Mouse (Mus musculus) MEL (cell line): ENCODE results near the gene Pank4. TPM values are rescaled to one million over a fixed set of nuclear protein-coding genes. Genes with fewer than 3 reads are reported as not detected.

ENCODE experiments used
- DNase-seq: peaks from one replicate; pipeline ENCODE4 v3.0.0; 2011; ENCODE audit warnings: low read depth, low spot score
- H3K27ac ChIP-seq: 2 replicates; pipeline ENCODE4 v1.5.1; 2012; ENCODE audit warnings: low read depth, mild to moderate bottlenecking, control low read depth, low read length, moderate library complexity; ENCODE audit not compliant: control insufficient read depth
- H3K27me3 ChIP-seq, 2 experiments: fragments of 150-350 bp in 1 of 2; sonication (generic) in 1 of 2; 2 replicates each; pipeline ENCODE4 v1.6.1; 2012; ENCODE audit warnings: low read length in 2 of 2, mild to moderate bottlenecking in 2 of 2, improper control_type of control experiment in 1 of 2, moderate library complexity in 1 of 2; ENCODE audit not compliant: insufficient read depth in 2 of 2, control insufficient read depth in 1 of 2
- H3K36me3 ChIP-seq, 2 experiments: 2 replicates each; pipeline ENCODE4 v1.6.1; 2012 to 2014; ENCODE audit warnings: low read length in 2 of 2, improper control_type of control experiment in 1 of 2, inconsistent platforms in 1 of 2, mild to moderate bottlenecking in 1 of 2; ENCODE audit not compliant: insufficient read depth in 2 of 2, control insufficient read depth in 1 of 2
- H3K4me1 ChIP-seq, 2 experiments: fragments of 150-350 bp in 1 of 2; sonication (generic) in 1 of 2; 2 replicates each; pipeline ENCODE4 v1.6.1; 2012; ENCODE audit warnings: low read length in 2 of 2, improper control_type of control experiment in 1 of 2, mild to moderate bottlenecking in 1 of 2; ENCODE audit not compliant: insufficient read depth in 2 of 2, control insufficient read depth in 1 of 2
- H3K4me3 ChIP-seq, 2 experiments: fragments of 150-350 bp in 1 of 2; sonication (generic) in 1 of 2; 2 replicates each; pipeline ENCODE4 v1.5.1; 2012; ENCODE audit warnings: low read depth in 2 of 2, low read length in 2 of 2, mild to moderate bottlenecking in 2 of 2, moderate library complexity in 2 of 2, control low read depth in 1 of 2, improper control_type of control experiment in 1 of 2; ENCODE audit not compliant: control insufficient read depth in 1 of 2, insufficient read depth in 1 of 2
- H3K79me2 ChIP-seq: 2 replicates; pipeline ENCODE4 v1.6.1; 2012; ENCODE audit warnings: mild to moderate bottlenecking, low read length, moderate library complexity; ENCODE audit not compliant: control insufficient read depth, poor library complexity, insufficient read depth
- H3K9ac ChIP-seq: 2 replicates; pipeline ENCODE4 v1.6.1; 2012; ENCODE audit warnings: low read depth, mild to moderate bottlenecking, control low read depth, low read length, moderate library complexity; ENCODE audit not compliant: control insufficient read depth, poor library complexity, severe bottlenecking
- H3K9me3 ChIP-seq: fragments of 150-350 bp; sonication (generic); replicated peaks from 2 replicates; pipeline ENCODE4 v1.6.1; 2012; ENCODE audit warnings: mild to moderate bottlenecking, low read length, improper control_type of control experiment, moderate library complexity; ENCODE audit not compliant: insufficient read depth
- BHLHE40 ChIP-seq: IDR thresholded peaks from 2 replicates; pipeline ENCODE4 v1.6.1; 2012; ENCODE audit warnings: low read depth, mild to moderate bottlenecking, inconsistent platforms, low read length, improper control_type of control experiment, borderline replicate concordance
- CHD1 ChIP-seq: IDR thresholded peaks from 2 replicates; pipeline ENCODE4 v1.6.1; 2012; ENCODE audit warnings: low read depth, mild to moderate bottlenecking, inconsistent platforms, low read length, improper control_type of control experiment
- EP300 ChIP-seq, 2 experiments: IDR thresholded peaks; 2 replicates each; pipeline ENCODE4 v1.6.1; 2011; ENCODE audit warnings: improper control_type of control experiment in 2 of 2, low read length in 2 of 2, low read depth in 1 of 2, mild to moderate bottlenecking in 1 of 2
- GABPA ChIP-seq: IDR thresholded peaks from 2 replicates; pipeline ENCODE4 v1.6.1; 2012; ENCODE audit warnings: low read depth, mild to moderate bottlenecking, inconsistent platforms, low read length, improper control_type of control experiment, moderate library complexity
- GATA1 ChIP-seq: IDR thresholded peaks from 2 replicates; pipeline ENCODE4 v1.6.1; 2011; ENCODE audit warnings: low read depth, low read length, improper control_type of control experiment
- JUND ChIP-seq: IDR thresholded peaks from 2 replicates; pipeline ENCODE4 v1.6.1; 2011; ENCODE audit warnings: low read depth, mild to moderate bottlenecking, improper control_type of control experiment, low read length
- KAT2A ChIP-seq: conservative IDR thresholded peaks from 2 replicates; pipeline ENCODE4 v1.6.1; 2012; ENCODE audit warnings: low read depth, low read length, improper control_type of control experiment, inconsistent platforms
- MAFK ChIP-seq: IDR thresholded peaks from 2 replicates; pipeline ENCODE4 v1.6.1; 2011; ENCODE audit warnings: low read depth, mild to moderate bottlenecking, low read length, improper control_type of control experiment, borderline replicate concordance
- MAX ChIP-seq: IDR thresholded peaks from 2 replicates; pipeline ENCODE4 v1.6.1; 2011; ENCODE audit warnings: low read length, improper control_type of control experiment
- MAZ ChIP-seq: IDR thresholded peaks from 2 replicates; pipeline ENCODE4 v1.6.1; 2012; ENCODE audit warnings: low read depth, mild to moderate bottlenecking, inconsistent platforms, low read length, improper control_type of control experiment
- MXI1 ChIP-seq: IDR thresholded peaks from 2 replicates; pipeline ENCODE4 v1.6.1; 2011; ENCODE audit warnings: mild to moderate bottlenecking, low read depth, low read length, improper control_type of control experiment
- MYC ChIP-seq: IDR thresholded peaks from 2 replicates; pipeline ENCODE4 v1.6.1; 2011; ENCODE audit warnings: low read depth, mild to moderate bottlenecking, low read length, improper control_type of control experiment, moderate library complexity
- NRF1 ChIP-seq: IDR thresholded peaks from 2 replicates; pipeline ENCODE4 v1.6.1; 2014; ENCODE audit warnings: low read depth, mild to moderate bottlenecking, inconsistent platforms, low read length, improper control_type of control experiment, moderate library complexity; ENCODE audit not compliant: poor library complexity, insufficient read depth, severe bottlenecking
- RAD21 ChIP-seq: IDR thresholded peaks from 2 replicates; pipeline ENCODE4 v1.6.1; 2011; ENCODE audit warnings: mild to moderate bottlenecking, low read depth, low read length, improper control_type of control experiment
- SIN3A ChIP-seq: IDR thresholded peaks from 2 replicates; pipeline ENCODE4 v1.6.1; 2012; ENCODE audit warnings: low read length, improper control_type of control experiment, inconsistent platforms
- SMC3 ChIP-seq: IDR thresholded peaks from 2 replicates; pipeline ENCODE4 v1.6.1; 2011; ENCODE audit warnings: low read depth, low read length, improper control_type of control experiment
- TAL1 ChIP-seq: IDR thresholded peaks from 2 replicates; pipeline ENCODE4 v1.6.1; 2012; ENCODE audit warnings: mild to moderate bottlenecking, inconsistent platforms, low read length, moderate library complexity, mixed read lengths
- TBP ChIP-seq: IDR thresholded peaks from 2 replicates; pipeline ENCODE4 v1.8.0; 2011; ENCODE audit warnings: low read depth, low read length, improper control_type of control experiment
- TCF12 ChIP-seq: IDR thresholded peaks from 2 replicates; pipeline ENCODE4 v1.6.1; 2014; ENCODE audit warnings: low read depth, mild to moderate bottlenecking, inconsistent platforms, low read length, improper control_type of control experiment, moderate library complexity
- UBTF ChIP-seq: IDR thresholded peaks from 2 replicates; pipeline ENCODE4 v1.6.1; 2012; ENCODE audit warnings: low read depth, mild to moderate bottlenecking, inconsistent platforms, low read length, improper control_type of control experiment, moderate library complexity, borderline replicate concordance; ENCODE audit not compliant: insufficient read depth
- USF2 ChIP-seq, 2 experiments: IDR thresholded peaks; 2 replicates each; pipeline ENCODE4 v1.6.1; 2011 to 2012; ENCODE audit warnings: improper control_type of control experiment in 2 of 2, low read length in 2 of 2, borderline replicate concordance in 1 of 2, inconsistent platforms in 1 of 2, low read depth in 1 of 2, mild to moderate bottlenecking in 1 of 2; ENCODE audit not compliant: insufficient read depth in 1 of 2
- ZC3H11A ChIP-seq: IDR thresholded peaks from 2 replicates; pipeline ENCODE4 v1.6.1; 2012; ENCODE audit warnings: low read depth, mild to moderate bottlenecking, inconsistent platforms, low read length, improper control_type of control experiment
- ZMIZ1 ChIP-seq: IDR thresholded peaks from 2 replicates; pipeline ENCODE4 v1.6.1; 2012; ENCODE audit warnings: low read depth, mild to moderate bottlenecking, inconsistent platforms, low read length, improper control_type of control experiment, moderate library complexity
- polyA plus RNA-seq, 2 experiments: library from polyadenylated mRNA; stranded (reverse) in 1 of 2; unstranded in 1 of 2; fragments of >175 nt in 1 of 2; fragments of >200 nt in 1 of 2; gene quantifications; 2 replicates each; pipeline versions ENCODE4 v1.2.1 to v1.2.4; 2012; ENCODE audit warnings: low replicate concordance in 2 of 2, low read depth in 1 of 2; ENCODE audit not compliant: insufficient read length in 2 of 2, insufficient read depth in 1 of 2, missing spikeins in 1 of 2
- total RNA-seq: library from RNA; depleted of rRNA; stranded (reverse); fragments of 300-350 nt; gene quantifications from 2 replicates; pipeline ENCODE4 v1.2.3, GENCODE M21; 2012

The Pank4 gene
- total and polyA plus RNA-seq, 3 experiments, result 38.4 to 55.5 TPM; not detected in 1

DNA sequence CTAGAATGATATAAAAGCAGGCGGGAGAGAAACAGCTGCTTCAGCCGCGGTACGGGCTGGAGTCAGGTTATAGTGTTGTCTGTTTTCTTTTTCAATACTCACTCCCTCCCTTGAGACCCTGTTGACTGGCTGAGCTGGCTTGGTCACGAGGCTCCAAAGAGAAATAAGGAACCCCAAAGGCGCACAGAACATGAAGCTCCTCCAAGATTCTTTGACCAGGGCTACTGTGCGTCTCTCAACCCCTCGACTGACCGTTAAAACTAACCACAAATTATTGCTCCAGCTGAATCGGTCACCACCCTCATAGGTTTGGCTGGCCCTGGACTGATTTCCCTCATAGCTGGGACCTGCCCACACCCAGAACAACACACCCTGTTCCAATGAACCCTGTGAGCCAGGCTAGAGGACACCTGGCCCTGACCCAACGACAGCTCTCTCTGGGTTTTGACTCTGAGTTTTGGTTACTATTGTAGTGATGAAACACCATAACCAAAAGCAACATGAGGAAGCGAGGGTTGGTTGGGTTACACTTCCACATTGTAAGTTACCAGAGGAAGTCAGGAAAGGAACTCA, 34.7 kb upstream of the Pank4 start (continued):
- no peak for TF ChIP-seq MYC
- TF ChIP-seq SIN3A, result no peak; the same call in 1 of the 2 replicates
- TF ChIP-seq UBTF, result no peak
- peak; percentile 2; the same call in 1 of the 2 replicates for TF ChIP-seq MXI1
- no peak for TF ChIP-seq KAT2A
- no peak; the same call in none of the 2 replicates for TF ChIP-seq MAX
- no peak for TF ChIP-seq MAZ

DNA sequence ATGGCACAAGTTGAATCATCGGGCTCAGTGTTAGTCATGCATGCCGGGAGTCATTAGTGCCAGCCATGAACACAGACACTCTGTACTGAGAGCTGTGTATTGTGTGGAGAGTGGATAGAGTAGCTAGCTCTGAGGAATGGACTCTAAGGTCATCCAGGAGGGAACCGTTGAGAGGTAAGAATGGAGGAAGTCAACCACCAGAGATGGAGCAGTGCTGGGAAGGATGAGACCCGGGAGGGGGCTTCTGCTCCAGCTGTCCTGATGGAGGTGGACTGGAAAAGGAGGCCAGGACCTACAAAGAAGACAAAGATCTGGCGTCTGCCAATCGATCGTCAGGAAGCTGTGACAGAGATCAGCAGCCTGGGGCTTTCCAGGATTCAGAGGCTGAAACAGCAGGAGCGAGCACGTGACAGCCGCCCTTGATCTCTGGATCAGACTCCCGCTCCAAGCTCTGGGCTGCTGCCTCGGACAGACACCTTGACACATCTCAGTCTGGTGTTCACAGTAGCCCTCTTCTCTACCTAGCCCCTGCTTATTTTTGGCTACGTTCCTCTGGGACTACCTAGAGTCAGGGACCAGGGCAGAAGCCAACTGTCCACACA, 30.5 kb upstream of the Pank4 start:
- no peak overlapping the region for H3K4me3 ChIP-seq
- no peak overlapping the region for H3K27ac ChIP-seq
- H3K4me1 ChIP-seq, result peaks cover 3 to 14% of the 10 kb centered on the region in 2 experiments; a peak in 3 of 4 replicates
- DNase-seq, result no peak
- H3K79me2 ChIP-seq, result no peaks in the 10 kb centered on the region; the same call in 1 of the 2 replicates
- H3K27me3 ChIP-seq, result no peaks in the 10 kb centered on the region; a peak in 1 of 4 replicates
- H3K9ac ChIP-seq, result no peak overlapping the region
- H3K36me3 ChIP-seq, result peaks cover 0 to 4% of the 10 kb centered on the region in 2 experiments; a peak in 1 of 4 replicates
- no peak for TF ChIP-seq RAD21
- TF ChIP-seq USF2 (IDR thresholded peaks at IDR 0.05; ENCODE audit: borderline replicate concordance in 1 of 2, insufficient read depth in 1 of 2, low read depth in 1 of 2, low read length in 2 of 2), result no peak
- no peak for TF ChIP-seq TAL1
- no peak for TF ChIP-seq GATA1
- no peak for TF ChIP-seq UBTF
- TF ChIP-seq NRF1, result no peak
- TF ChIP-seq TBP, result no peak
- no peak for TF ChIP-seq GABPA
- TF ChIP-seq KAT2A, result no peak
- TF ChIP-seq EP300 (IDR thresholded peaks at IDR 0.05; ENCODE audit: low read depth in 1 of 2, low read length in 2 of 2), result no peak
- no peaks in the 10 kb centered on the region for H3K9me3 ChIP-seq

DNA sequence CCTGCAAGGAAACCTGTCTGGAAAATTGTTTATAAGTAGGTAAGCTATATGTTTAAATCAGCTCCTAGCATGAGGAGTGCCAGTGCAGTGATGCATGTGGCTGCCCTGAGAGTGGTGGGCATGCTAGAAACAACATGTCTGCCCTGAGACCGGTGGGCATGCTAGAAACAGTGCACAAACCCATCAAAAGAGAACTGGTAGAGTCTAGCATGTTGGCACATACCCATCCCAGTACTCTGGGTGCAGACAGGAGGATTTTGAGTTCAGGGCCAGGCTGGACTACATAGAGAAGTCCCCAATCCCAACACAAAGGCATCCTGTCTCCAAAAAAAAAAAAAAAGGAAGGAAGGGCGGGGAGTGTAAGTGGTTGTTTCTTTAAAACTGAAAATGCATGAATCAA, 29.1 kb upstream of the Pank4 start:
- Histone ChIP-seq H3K79me2 (no peaks in the 10 kb centered on the region), H3K36me3 (peaks cover 0 to 1% of the 10 kb centered on the region in 2 experiments; a peak in 1 of 4 replicates), H3K4me3 (no peak overlapping the region), H3K27ac (no peak overlapping the region), H3K9me3 (no peaks in the 10 kb centered on the region), H3K4me1 (peaks cover 0 to 4% of the 10 kb centered on the region in 2 experiments; a peak in 2 of 4 replicates), H3K9ac (no peak overlapping the region), H3K27me3 (no peaks in the 10 kb centered on the region; a peak in 1 of 4 replicates)
- TF ChIP-seq MYC (no peak), TCF12 (no peak), ZC3H11A (no peak), CHD1 (no peak), JUND (no peak), TAL1 (no peak), MAFK (no peak), MXI1 (no peak), SMC3 (no peak), ZMIZ1 (no peak), BHLHE40 (no peak), USF2 (IDR thresholded peaks at IDR 0.05; ENCODE audit: borderline replicate concordance in 1 of 2, insufficient read depth in 1 of 2, low read depth in 1 of 2, low read length in 2 of 2) (no peak)
- no peak for DNase-seq
